Mouse (Mus musculus) liver, adult 2 months (tissue): Measurements from ENCODE around the gene Ambra1. TPM values are rescaled to one million over a fixed set of nuclear protein-coding genes. Genes with fewer than 3 reads are reported as not detected.

Source experiments
- DNase-seq: peaks from one replicate; pipeline ENCODE4 v3.0.0-alpha.2; 2011; ENCODE audit warnings: low read depth, low spot score; ENCODE audit errors: extremely low read depth
- H3K27ac ChIP-seq: fragments of 200-500 bp; replicated peaks from 2 replicates; pipeline ENCODE4 v1.5.1; 2012; ENCODE audit warnings: low read depth, mild to moderate bottlenecking, control low read depth, inconsistent platforms, low read length; ENCODE audit not compliant: insufficient read depth
- H3K27me3 ChIP-seq: fragments of 200-500 bp; 2 replicates; pipeline ENCODE4 v1.6.1; 2012; ENCODE audit warnings: mild to moderate bottlenecking, moderate library complexity, low read length, inconsistent platforms; ENCODE audit not compliant: control insufficient read depth, insufficient read depth
- H3K36me3 ChIP-seq: fragments of 200-500 bp; 2 replicates; pipeline ENCODE4 v1.6.1; 2012; ENCODE audit warnings: low read length, inconsistent platforms; ENCODE audit not compliant: control insufficient read depth, insufficient read depth
- H3K4me1 ChIP-seq: fragments of 200-500 bp; 2 replicates; pipeline ENCODE4 v1.6.1; 2011; ENCODE audit warnings: low read length; ENCODE audit not compliant: control insufficient read depth, insufficient read depth
- H3K4me3 ChIP-seq: fragments of 200-500 bp; 2 replicates; pipeline ENCODE4 v1.5.1; 2011; ENCODE audit warnings: low read depth, mild to moderate bottlenecking, control low read depth, low read length, moderate library complexity; ENCODE audit not compliant: insufficient read depth
- H3K79me2 ChIP-seq: fragments of 200-500 bp; 2 replicates; pipeline ENCODE4 v1.6.1; 2012; ENCODE audit warnings: inconsistent platforms, mild to moderate bottlenecking, low read length, moderate library complexity; ENCODE audit not compliant: control insufficient read depth, insufficient read depth
- H3K9ac ChIP-seq: fragments of 200-500 bp; 2 replicates; pipeline ENCODE4 v1.6.1; 2012; ENCODE audit warnings: low read depth, mild to moderate bottlenecking, control low read depth, inconsistent platforms, low read length
- CTCF ChIP-seq: fragments of 200-500 bp; IDR thresholded peaks from 2 replicates; pipeline ENCODE4 v1.5.1; 2011; ENCODE audit warnings: low read depth, low read length, control low read depth
- POLR2A ChIP-seq: fragments of 200-500 bp; IDR thresholded peaks from 2 replicates; pipeline ENCODE4 v1.6.1; 2011; ENCODE audit warnings: low read length, control low read depth; ENCODE audit not compliant: insufficient read depth; ENCODE audit errors: extremely low read depth
- WGBS: fragments of 180-500 bp; shearing (Covaris S2); methylation state at CpG from one replicate; pipeline ENCODE4 v1.1.7; 2018; 5-methylcytosine and 5-hydroxymethylcytosine counted together
- polyA plus RNA-seq: library from polyadenylated mRNA; depleted of rRNA; stranded (reverse); fragments of >200 nt; gene quantifications from 2 replicates; pipeline ENCODE4 v1.2.3, GENCODE M21; 2012
- total RNA-seq: library from RNA; depleted of rRNA; stranded (reverse); fragments of >200 nt; gene quantifications from 2 replicates; pipeline ENCODE4 v1.2.3, GENCODE M21; 2014

The Ambra1 gene
- total and polyA plus RNA-seq, 2 experiments: 11.0 to 12.4 TPM

DNA sequence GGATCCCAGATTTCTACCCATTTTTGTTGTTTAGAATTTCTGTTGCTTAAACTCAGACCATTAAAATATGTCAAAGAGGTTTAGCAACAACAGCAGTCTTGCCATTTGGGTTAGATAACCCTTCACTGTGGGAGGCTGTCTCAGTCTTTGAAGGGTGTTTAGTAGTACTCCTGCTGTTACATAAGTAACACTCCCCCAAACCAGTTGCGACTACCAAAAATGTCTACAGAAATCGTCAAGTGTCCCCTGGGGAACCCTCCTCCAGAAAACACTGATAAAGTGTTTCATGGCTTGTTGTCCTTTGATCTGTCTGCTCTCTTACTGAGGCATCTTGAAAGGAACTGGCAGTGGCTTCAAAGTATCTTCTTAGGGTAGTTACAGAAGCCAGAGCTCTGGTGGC, 61.7 kb downstream of the Ambra1 start:
- 76% methylated on average over 2 of the region's 2 CpGs for WGBS
- H3K9ac ChIP-seq: no peak overlapping the region

DNA sequence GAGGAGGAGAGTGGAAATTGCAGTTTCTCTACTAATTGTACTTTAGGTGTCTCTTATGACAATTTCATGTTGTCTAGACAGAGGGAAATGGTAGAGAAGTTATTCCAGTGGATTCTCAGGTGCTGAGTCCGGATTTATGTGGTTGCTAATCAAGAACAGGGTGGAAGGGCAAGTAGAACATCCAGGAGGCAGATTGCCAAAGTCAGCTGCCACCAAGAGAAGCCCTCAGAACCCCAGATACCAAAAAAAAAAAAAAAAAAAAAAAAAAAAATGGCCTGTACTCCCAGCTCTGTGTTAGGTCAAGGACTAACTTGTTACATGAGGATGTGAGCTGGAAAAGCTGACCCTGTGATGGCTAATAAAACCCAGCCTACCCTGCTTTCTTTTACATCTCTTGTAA, 62.4 kb downstream of the Ambra1 start:
- H3K4me1 ChIP-seq: 0 out of 2 replicates have a peak, but pooled peaks cover 1% of the 10 kb centered on the region
- DNase-seq: peak; percentile 57
- TF ChIP-seq POLR2A: no peak
- TF ChIP-seq CTCF: no peak
- no peak overlapping the region for H3K9ac ChIP-seq
- no peak overlapping the region for H3K27ac ChIP-seq
- WGBS: 37% methylated on average over 1 of the region's 1 CpGs
- H3K36me3 ChIP-seq: no peaks in the 10 kb centered on the region
- no peak overlapping the region for H3K4me3 ChIP-seq
- H3K79me2 ChIP-seq: no peaks in the 10 kb centered on the region; the same call in 1 of the 2 replicates
- H3K27me3 ChIP-seq: no peaks in the 10 kb centered on the region

More for the DNA sequence above, 61.7 kb downstream of the Ambra1 start:
- DNase-seq: no peak
- Histone ChIP-seq H3K27ac (no peak overlapping the region), H3K36me3 (no peaks in the 10 kb centered on the region), H3K79me2 (no peaks in the 10 kb centered on the region; the same call in 1 of the 2 replicates), H3K27me3 (no peaks in the 10 kb centered on the region), H3K4me1 (0 out of 2 replicates have a peak, but pooled peaks cover 1% of the 10 kb centered on the region), H3K4me3 (no peak overlapping the region)
- TF ChIP-seq CTCF (no peak), POLR2A (no peak)

DNA sequence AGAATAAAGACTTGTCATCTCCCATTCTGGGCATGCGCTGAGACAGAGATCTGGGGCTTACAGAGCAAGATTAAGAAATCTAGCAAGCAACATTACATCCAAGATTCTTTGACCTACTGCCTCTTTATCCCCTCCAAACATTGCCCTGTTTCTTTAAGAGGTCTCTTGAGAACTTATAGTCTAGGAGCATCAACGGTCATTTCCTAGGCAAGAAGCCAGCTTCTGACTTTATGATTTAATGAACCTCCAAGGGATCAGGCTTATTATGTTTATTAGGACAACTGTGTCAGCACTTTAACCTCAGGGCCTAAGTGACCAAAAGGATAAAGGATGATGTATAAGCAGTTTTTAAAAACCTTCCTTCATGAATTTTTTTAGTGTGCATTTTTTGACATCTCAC, 64.5 kb downstream of the Ambra1 start:
- no peak for TF ChIP-seq POLR2A
- no peak for TF ChIP-seq CTCF
- Histone ChIP-seq H3K4me1 (0 out of 2 replicates have a peak, but pooled peaks cover 1% of the 10 kb centered on the region), H3K36me3 (no peaks in the 10 kb centered on the region), H3K27ac (no peak overlapping the region), H3K9ac (no peak overlapping the region), H3K27me3 (no peaks in the 10 kb centered on the region), H3K79me2 (no peaks in the 10 kb centered on the region; the same call in 1 of the 2 replicates), H3K4me3 (no peak overlapping the region)
- 79% methylated on average over 2 of the region's 2 CpGs for WGBS
- DNase-seq: no peak

DNA sequence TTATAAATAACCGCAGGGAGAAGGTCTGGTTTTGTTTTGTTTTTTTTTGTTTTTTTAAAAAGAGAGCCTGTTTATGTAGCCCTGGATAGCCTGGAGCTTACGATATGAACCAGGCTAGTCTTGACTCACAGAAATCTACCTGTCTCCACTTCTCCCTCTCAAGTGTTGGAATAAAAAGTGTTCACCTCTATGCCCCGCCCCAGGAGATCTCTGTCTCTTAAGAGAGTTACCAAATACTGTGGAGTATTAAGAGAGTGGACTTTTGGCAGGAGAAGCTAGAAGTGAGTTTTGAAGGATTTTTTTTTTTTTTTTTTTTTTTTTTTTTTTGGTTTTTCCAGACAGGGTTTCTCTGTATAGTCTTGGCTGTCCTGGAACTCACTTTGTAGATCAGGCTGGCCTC, 65.2 kb downstream of the Ambra1 start:
- Histone ChIP-seq H3K9ac (no peak overlapping the region), H3K79me2 (no peaks in the 10 kb centered on the region; the same call in 1 of the 2 replicates), H3K27me3 (no peaks in the 10 kb centered on the region), H3K36me3 (no peaks in the 10 kb centered on the region), H3K4me1 (0 out of 2 replicates have a peak, but pooled peaks cover 1% of the 10 kb centered on the region), H3K4me3 (no peak overlapping the region), H3K27ac (no peak overlapping the region)
- TF ChIP-seq POLR2A: no peak
- TF ChIP-seq CTCF: no peak
- 84% methylated on average over 3 of the region's 3 CpGs for WGBS
- DNase-seq: no peak

DNA sequence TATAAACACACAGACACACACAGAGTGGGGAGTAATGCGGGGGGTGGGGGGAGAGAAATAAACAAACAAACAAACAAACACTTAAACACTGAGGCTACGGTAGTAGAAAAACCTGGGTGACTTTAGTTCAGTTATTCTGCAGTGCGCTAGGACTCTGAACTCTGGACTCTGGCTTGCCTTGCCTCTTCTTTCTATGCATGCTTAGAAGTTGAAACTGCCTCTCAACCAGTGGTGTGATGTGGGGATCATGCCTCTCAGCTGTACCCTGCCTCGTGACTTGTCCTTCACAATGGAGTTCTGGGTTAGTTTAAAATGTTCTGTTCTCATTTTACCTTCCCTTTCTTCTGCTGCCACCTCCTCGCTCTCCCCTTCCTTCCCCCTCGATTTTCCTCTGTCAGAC, 81.5 kb downstream of the Ambra1 start:
- Histone ChIP-seq H3K9ac (no peak overlapping the region), H3K4me1 (peaks cover 9% of the 10 kb centered on the region), H3K79me2 (no peaks in the 10 kb centered on the region), H3K4me3 (no peak overlapping the region), H3K36me3 (peaks cover 20% of the 10 kb centered on the region), H3K27ac (no peak overlapping the region; the same call in 1 of the 2 replicates), H3K27me3 (no peaks in the 10 kb centered on the region)
- no peak for TF ChIP-seq POLR2A
- TF ChIP-seq CTCF: no peak
- peak; percentile 86 for DNase-seq
- 54% methylated on average over 6 of the region's 6 CpGs for WGBS

GRCm38 (mm10) chr2:91816741-91817140, 86.8 kb downstream of the Ambra1 start:
- Histone ChIP-seq H3K36me3 (peaks cover 23% of the 10 kb centered on the region), H3K9ac (no peak overlapping the region), H3K27me3 (no peaks in the 10 kb centered on the region), H3K4me1 (peaks cover under 1% of the 10 kb centered on the region; the same call in 1 of the 2 replicates), H3K79me2 (no peaks in the 10 kb centered on the region), H3K4me3 (no peak overlapping the region), H3K27ac (no peak overlapping the region)
- no peak for DNase-seq
- no peak for TF ChIP-seq POLR2A
- no peak for TF ChIP-seq CTCF
